Mouse (Mus musculus) ovary, postnatal 36 days (tissue): Measurements from ENCODE around the gene Ern1.

Experiments
- DNase-seq: peaks from one replicate; pipeline ENCODE4 v3.0.0; 2022; ENCODE audit warnings: low spot score, mixed read lengths

Gene Ern1

GRCm38 (mm10) chr11:106389611-106390010 lies 98.0 kb downstream of the Ern1 start:
- DNase-seq, result no peak

- no peak for DNase-seq
These were observed 99.8 kb downstream of the Ern1 start, which contains the start of gene Icam2 for GRCm38 (mm10) chr11:106387791-106388216. Icam2 (minus strand) TSS chr11:106388075.

- DNase-seq, result no peak
These were observed 100.6 kb downstream of the Ern1 start for GRCm38 (mm10) chr11:106387020-106387419.

DNA sequence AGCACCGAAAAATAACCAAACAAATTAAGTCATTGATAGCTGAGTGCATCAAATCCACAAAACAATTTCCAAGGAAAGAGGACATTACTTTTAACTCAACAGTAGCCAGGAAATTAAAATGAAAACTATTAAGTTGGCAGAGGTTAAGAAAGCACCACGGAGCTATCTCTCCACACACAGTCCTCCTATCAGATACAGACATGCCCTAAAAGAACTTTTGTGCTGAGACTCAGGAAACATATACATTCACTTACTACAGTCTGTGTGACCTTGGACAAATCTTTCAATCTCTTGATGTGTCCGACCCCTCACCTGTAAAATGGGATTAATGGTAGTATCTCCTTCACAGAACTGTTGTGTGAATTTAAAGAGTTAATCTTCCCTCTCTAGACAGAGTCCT lies 101.2 kb downstream of the Ern1 start:
- no peak for DNase-seq

DNA sequence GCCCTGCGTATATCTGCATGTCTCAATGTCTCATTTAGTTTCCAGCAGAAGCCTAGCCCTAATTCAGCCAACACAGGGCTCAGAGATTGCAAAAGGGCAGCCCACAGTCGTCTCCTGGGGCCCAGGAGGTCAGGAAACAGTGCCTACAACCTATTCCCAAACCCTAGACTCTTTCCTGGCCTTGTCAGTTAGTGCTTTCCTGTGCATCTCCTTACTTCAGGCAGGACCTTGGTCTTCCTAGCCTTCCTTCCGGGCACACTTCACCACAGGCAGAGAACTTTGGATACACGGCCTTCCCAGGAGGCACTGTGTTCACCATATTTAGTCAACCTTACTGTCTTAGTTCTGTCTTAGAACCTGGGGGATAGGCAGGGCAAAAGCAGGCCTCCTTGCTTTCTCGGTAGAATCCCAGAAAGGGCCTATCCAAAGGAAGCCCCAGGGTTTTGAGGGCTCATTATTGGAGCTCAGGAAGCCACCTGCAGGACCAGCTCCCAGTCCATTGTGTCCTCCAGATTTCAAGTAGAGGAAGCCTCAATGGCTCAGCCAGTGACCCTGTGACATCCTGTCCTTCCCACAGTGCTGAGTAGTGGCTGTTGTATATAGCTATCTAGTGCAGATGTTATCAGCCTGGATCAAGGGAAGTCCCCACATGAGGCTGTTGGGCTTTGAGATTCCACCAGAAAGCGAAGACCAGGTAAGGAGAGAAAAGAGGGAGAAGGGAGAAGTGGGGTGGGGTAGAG lies 104.4 kb downstream of the Ern1 start:
- no peak for DNase-seq

- DNase-seq, result no peak
These were observed 105.2 kb downstream of the Ern1 start for GRCm38 (mm10) chr11:106382424-106382823.

GRCm38 (mm10) chr11:106381883-106382282 lies 105.8 kb downstream of the Ern1 start:
- DNase-seq, result no peak

- DNase-seq, result no peak
These were observed 106.6 kb downstream of the Ern1 start for GRCm38 (mm10) chr11:106381011-106381410.

- DNase-seq, result no peak
These were observed 112.7 kb downstream of the Ern1 start for GRCm38 (mm10) chr11:106374979-106375378.

DNA sequence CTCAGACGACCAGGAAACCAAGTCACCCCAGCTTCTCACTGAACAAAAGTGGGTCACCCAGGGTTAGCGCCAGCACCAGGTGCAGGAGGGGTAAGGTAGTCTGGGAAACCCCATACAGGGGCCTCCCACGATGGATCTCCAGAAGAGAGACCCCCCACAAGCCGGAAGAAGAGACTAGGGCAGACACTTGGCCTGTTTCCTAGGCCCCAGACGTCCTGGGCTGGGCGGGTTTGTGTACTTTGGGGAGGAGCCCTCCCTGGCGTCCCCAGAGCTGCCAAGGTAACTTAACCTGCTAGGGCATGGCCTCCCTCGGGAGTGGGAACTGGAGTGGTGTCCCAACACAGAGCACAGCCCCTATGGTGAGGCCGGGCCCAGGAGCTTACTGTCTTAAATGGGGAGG lies 113.1 kb downstream of the Ern1 start:
- no peak for DNase-seq

GRCm38 (mm10) chr11:106373998-106374397 lies 113.7 kb downstream of the Ern1 start:
- DNase-seq, result no peak

GRCm38 (mm10) chr11:106366316-106366715 lies 121.3 kb downstream of the Ern1 start:
- DNase-seq, result peak; percentile 78

DNA sequence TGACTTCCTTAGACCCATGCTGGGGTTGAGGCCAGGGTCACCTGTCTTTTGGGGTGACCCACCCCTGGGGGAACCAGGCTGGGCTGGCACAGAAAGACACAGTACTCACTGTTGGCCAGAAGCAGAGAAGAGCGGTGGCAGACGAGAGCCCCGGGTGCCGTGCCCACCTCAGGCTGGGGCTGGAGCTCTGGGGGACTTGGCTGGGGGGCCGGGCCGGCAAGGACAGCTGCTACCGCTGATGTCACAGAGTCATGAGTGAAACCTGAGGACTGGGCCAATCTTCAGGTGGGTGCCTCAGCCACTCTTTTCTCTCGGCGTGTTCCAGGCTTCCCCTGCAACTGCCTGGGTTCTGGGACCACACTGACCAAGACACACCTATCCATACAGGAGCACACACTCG lies 122.3 kb downstream of the Ern1 start, which contains the start of gene Prr29:
Gene Prr29 (plus strand): TSS at position 107 of the 400 bp plus-strand sequence.
- DNase-seq, result no peak

DNA sequence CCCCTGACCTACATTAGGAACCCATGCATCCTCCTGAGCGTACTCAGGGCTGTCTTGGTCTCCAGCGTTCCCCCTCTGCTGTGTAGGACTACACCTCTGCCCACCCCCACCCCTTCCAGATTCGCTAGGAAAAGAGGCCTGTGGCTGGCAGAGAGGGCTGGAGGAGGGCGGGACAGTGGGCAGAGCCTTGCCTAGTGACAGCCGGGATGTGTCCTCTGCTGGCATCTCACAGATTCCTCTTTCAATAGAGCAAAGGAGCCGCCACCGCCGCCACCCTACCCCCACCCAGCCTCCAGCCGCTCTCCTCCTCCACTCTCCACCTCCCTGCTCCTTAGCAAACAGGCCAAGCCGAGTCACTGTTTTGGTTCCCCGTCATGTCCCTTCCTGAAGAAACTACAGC lies 122.9 kb downstream of the Ern1 start:
- DNase-seq, result peak; percentile 37

- DNase-seq, result no peak
These were observed 128.3 kb downstream of the Ern1 start for GRCm38 (mm10) chr11:106359350-106359749.

DNA sequence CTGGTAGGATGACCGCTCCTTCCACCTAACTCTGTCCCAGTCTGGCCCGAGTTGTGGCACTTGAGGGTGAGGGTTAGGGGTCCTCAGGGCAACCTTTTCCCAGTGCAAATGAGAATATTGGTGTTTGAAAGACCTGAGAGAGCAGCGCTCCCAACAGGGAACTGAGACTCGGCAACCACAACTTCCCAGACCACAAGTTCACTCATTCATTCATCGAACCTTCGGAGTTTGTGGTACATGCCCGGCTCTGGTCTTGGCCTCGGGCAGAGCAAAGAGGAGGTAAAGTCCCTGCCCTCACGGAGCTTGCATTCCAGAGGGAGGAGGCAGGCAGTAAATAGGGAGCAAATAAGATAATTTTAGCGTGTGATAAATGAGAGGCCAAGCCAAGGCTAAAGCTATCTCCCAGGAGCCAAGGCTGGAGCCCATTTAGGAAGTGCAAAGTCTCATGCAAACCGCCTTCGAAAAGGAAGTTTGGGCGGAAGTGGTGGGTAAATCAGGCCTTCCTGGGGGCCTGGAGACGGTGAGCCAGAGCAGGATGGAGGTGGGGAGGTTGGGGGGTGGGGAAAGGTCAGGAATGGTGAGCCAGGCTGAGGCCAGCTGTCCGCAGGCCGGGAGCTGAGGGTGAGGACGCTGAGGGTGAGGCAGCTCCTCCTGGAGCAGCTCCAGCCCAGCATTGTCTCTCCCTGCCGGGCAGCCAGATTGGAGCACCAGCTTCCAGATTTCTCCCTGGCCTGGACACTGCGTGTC lies 132.1 kb downstream of the Ern1 start:
- peak; percentile 31 for DNase-seq

DNA sequence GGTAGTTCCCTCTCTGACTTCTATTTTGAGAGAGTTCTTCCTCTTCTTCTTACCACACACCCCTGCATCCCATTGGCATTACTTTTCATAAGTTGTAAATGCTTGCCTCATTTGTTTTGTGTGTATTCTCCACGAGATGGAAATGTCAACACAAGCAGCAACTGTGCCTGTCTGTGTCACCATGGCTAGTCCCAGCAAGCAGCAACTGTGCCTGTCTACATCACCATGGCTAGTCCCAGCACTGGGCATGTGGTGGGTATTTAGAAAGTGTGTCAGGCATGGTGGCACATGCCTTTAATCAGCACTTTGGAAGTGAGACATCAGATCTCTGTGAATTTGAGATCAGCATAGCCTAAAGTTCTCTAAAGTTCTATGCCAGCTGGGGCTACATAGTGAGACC lies 133.5 kb downstream of the Ern1 start:
- DNase-seq, result no peak

DNA sequence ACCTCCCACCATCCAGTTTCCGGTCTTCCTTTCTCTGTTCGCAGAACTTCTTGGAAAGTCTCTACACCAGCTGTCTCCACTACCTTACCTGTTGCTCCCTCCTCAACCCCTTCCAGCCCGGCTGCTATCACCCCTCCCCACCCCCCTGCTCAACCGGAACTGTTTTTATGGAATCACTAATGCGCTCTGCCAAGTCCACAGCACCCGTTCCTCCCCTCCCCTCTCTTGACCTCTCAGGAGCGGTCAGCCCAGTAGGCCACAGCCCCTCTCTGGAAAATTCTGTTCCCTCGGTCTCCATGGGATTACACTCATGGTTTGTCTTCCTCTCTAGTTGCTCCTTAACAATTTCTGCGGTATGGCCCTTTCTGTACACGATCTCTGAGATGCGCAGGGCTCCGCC lies 134.5 kb downstream of the Ern1 start, which contains the start of gene Scn4a:
Gene Scn4a (minus strand): TSS at position 101 of the 400 bp plus-strand sequence.
- no peak for DNase-seq

DNA sequence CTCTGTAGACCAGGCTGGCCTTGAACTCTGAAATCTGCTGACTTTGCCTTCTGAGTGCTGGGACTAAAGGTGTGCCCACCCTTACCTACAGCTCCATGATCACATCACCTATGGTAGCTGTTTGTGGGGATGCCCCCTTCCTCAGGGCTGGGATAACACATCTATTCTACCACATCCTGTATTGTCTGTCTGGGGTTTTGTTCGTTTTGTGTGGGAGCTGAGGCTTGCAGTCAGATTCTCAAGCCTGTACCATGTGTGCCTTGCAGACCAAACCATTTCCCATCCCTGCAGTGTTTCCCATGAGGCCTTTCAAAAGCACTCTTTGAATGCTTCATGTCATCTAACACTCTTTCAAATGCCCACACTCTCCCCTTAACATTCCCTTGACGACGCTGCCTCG lies 135.7 kb downstream of the Ern1 start:
- DNase-seq, result no peak

DNA sequence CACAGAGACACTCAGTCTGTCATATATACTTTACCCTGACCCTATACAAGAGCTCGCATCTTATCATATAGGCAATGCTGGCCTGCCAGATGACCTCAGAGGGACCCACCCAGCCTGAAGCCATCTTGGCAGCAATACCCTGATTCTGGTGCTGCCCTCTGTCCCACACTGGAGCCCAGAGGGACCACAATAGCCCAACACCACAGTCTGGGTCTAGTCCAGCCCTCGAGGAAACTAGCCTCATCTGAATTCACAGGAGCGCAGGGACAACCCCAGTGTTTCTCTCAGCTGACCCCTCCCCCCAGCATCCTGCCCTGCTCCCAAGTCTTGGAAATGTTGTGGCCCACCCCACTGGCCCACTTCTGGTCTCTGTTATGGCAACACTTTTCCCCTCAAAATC lies 136.4 kb downstream of the Ern1 start:
- no peak for DNase-seq

GRCm38 (mm10) chr11:106350853-106351252 lies 136.8 kb downstream of the Ern1 start:
- no peak for DNase-seq

- no peak for DNase-seq
These were observed 137.9 kb downstream of the Ern1 start for GRCm38 (mm10) chr11:106349772-106350171.

DNA sequence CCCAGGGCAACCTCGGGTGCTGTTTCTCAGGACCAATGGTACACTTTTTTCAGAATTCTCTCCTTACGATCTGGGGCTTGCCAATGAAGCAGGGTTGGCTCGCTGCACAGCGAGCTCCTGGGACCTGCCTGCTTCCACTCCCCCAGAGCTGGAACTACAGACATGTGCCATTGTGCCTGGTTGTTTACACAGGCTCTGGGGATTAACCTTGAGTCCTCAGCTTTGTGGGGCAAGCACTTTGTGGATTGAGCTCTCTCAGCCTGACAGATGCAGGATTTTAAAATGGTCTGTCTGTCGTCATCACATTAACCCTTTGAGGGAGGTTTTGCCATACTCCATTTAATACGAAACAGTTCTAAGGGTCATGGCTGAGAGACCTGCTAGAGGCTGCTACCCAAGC lies 142.7 kb downstream of the Ern1 start:
- DNase-seq, result no peak
